Mouse (Mus musculus) limb, embryonic 15.5 days (tissue): Measurements from ENCODE around the gene Atp10b. TPM values are rescaled to one million over a fixed set of nuclear protein-coding genes. Genes with fewer than 3 reads are reported as not detected.

Experiments used
- ATAC-seq: fragments of 200-750 bp; cut with Nextera tagmentation; 2 replicates; pipeline ENCODE4 v1.8.0; 2017; ENCODE audit warnings: low read depth, moderate TSS enrichment; ENCODE audit not compliant: insufficient number of reproducible peaks, low FRiP score, low TSS enrichment
- H3K27ac ChIP-seq: fragments of 300-500 bp; sonication (generic); 2 replicates; pipeline ENCODE4 v1.5.1; 2015; ENCODE audit warnings: moderate library complexity, mild to moderate bottlenecking, inconsistent platforms
- H3K27me3 ChIP-seq: fragments of 300-500 bp; sonication (generic); 2 replicates; pipeline ENCODE4 v1.6.1; 2015; ENCODE audit warnings: inconsistent platforms
- H3K36me3 ChIP-seq: fragments of 300-500 bp; sonication (generic); 2 replicates; pipeline ENCODE4 v1.6.1; 2015; ENCODE audit warnings: inconsistent platforms
- H3K4me1 ChIP-seq: fragments of 300-500 bp; sonication (generic); 2 replicates; pipeline ENCODE4 v1.6.1; 2015; ENCODE audit warnings: inconsistent platforms
- H3K4me2 ChIP-seq: fragments of 300-500 bp; sonication (generic); 2 replicates; pipeline ENCODE4 v1.6.1; 2015; ENCODE audit warnings: mild to moderate bottlenecking, inconsistent platforms
- H3K4me3 ChIP-seq: fragments of 300-500 bp; sonication (generic); 2 replicates; pipeline ENCODE4 v1.5.1; 2015; ENCODE audit warnings: mild to moderate bottlenecking, inconsistent platforms
- H3K9ac ChIP-seq: fragments of 300-500 bp; sonication (generic); 2 replicates; pipeline ENCODE4 v1.6.1; 2015; ENCODE audit warnings: inconsistent platforms
- H3K9me3 ChIP-seq: fragments of 300-500 bp; sonication (generic); 2 replicates; pipeline ENCODE4 v1.6.1; 2016; ENCODE audit warnings: inconsistent platforms
- WGBS: fragments of 180-500 bp; shearing (Covaris S2); methylation state at CpG from one replicate; pipeline ENCODE4 v1.1.7; 2015; 5-methylcytosine and 5-hydroxymethylcytosine counted together
- polyA plus RNA-seq: library from polyadenylated mRNA; unstranded; fragments of >200 nt; fragmentation: Nextera tagmentation; extraction: Ambion mirVana; gene quantifications from 2 replicates; pipeline ENCODE4 v1.2.1, GENCODE M21; 2015

Gene Atp10b
- polyA plus RNA-seq, 1 experiment from 2014 or later: 1.6 TPM

- Histone ChIP-seq H3K27me3 (no peaks in the 10 kb centered on the region), H3K4me3 (no peak overlapping the region), H3K4me1 (no peaks in the 10 kb centered on the region), H3K36me3 (no peaks in the 10 kb centered on the region), H3K27ac (no peak overlapping the region), H3K9ac (no peak overlapping the region), H3K9me3 (no peaks in the 10 kb centered on the region), H3K4me2 (no peak overlapping the region)
- WGBS: 32% methylated on average over 1 of the region's 1 CpGs
- ATAC-seq: no peak
Observed at GRCm38 (mm10) chr11:43213134-43213533, 63.5 kb downstream of the Atp10b start.

DNA sequence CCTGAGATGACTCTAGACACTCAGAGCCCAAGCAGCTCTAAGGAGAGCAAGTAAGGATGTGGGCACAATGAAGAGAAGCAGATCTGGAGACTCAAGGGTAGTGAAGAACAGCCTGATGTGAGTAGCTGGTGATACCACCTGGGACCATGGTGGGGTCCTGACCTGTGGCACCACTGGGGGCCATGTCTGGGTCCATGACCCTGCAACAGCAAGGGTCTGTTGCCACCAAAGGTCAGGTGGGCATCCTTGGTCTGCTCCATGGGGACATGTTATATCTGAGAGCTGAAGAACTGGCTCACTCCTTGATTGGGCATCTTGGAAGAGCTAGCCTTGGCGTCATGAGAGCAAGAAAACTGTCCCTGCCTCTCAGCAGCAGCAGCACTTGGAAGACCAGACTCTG is 64.1 kb downstream of the Atp10b start:
- no peak overlapping the region for H3K4me2 ChIP-seq
- no peaks in the 10 kb centered on the region for H3K27me3 ChIP-seq
- ATAC-seq: no peak
- no peak overlapping the region for H3K9ac ChIP-seq
- no peak overlapping the region for H3K27ac ChIP-seq
- WGBS: 81% methylated on average over 1 of the region's 1 CpGs
- no peaks in the 10 kb centered on the region for H3K36me3 ChIP-seq
- H3K4me3 ChIP-seq: no peak overlapping the region
- H3K4me1 ChIP-seq: no peaks in the 10 kb centered on the region
- H3K9me3 ChIP-seq: no peaks in the 10 kb centered on the region

DNA sequence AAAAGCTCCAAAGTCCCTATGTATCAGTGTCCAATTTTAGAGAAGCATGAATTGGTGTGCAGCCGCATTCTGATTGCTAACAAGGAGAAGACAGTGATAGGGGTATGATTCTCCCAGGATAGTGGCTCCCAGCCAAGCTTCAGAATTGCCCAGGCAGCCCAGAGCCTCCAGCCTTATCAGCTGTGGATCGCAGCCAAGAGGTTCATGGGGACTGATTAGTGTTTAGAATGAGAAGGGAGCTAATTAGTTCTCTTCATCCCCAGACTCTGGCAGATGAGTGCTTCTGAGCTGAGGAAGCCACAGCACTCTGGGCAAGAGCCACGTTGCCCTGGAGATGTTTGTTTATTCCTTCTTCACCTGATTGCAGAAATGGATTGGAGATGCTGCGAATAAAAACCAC is 67.3 kb downstream of the Atp10b start:
- no peak for ATAC-seq

GRCm38 (mm10) chr11:43230231-43230630 is 80.6 kb downstream of the Atp10b start:
- Histone ChIP-seq H3K4me1 (no peaks in the 10 kb centered on the region), H3K9me3 (no peaks in the 10 kb centered on the region), H3K4me2 (no peak overlapping the region), H3K27ac (no peak overlapping the region), H3K36me3 (no peaks in the 10 kb centered on the region), H3K27me3 (no peaks in the 10 kb centered on the region), H3K4me3 (no peak overlapping the region), H3K9ac (no peak overlapping the region)
- 94% methylated on average over 6 of the region's 6 CpGs for WGBS
- no peak for ATAC-seq

More for the DNA sequence above, 67.3 kb downstream of the Atp10b start:
- H3K9ac ChIP-seq: no peak overlapping the region
- H3K4me2 ChIP-seq: no peak overlapping the region
- H3K27me3 ChIP-seq: no peaks in the 10 kb centered on the region
- 49% methylated on average over 4 of the region's 4 CpGs for WGBS
- H3K9me3 ChIP-seq: no peaks in the 10 kb centered on the region
- no peak overlapping the region for H3K27ac ChIP-seq
- no peaks in the 10 kb centered on the region for H3K4me1 ChIP-seq
- no peak overlapping the region for H3K4me3 ChIP-seq
- H3K36me3 ChIP-seq: no peaks in the 10 kb centered on the region

GRCm38 (mm10) chr11:43232073-43232472 is 82.4 kb downstream of the Atp10b start:
- H3K27ac ChIP-seq: no peak overlapping the region
- H3K4me3 ChIP-seq: no peak overlapping the region
- no peak for ATAC-seq
- H3K27me3 ChIP-seq: no peaks in the 10 kb centered on the region
- no peak overlapping the region for H3K9ac ChIP-seq
- no peaks in the 10 kb centered on the region for H3K4me1 ChIP-seq
- H3K36me3 ChIP-seq: no peaks in the 10 kb centered on the region
- H3K9me3 ChIP-seq: no peaks in the 10 kb centered on the region
- 74% methylated on average over 7 of the region's 7 CpGs for WGBS
- no peak overlapping the region for H3K4me2 ChIP-seq

DNA sequence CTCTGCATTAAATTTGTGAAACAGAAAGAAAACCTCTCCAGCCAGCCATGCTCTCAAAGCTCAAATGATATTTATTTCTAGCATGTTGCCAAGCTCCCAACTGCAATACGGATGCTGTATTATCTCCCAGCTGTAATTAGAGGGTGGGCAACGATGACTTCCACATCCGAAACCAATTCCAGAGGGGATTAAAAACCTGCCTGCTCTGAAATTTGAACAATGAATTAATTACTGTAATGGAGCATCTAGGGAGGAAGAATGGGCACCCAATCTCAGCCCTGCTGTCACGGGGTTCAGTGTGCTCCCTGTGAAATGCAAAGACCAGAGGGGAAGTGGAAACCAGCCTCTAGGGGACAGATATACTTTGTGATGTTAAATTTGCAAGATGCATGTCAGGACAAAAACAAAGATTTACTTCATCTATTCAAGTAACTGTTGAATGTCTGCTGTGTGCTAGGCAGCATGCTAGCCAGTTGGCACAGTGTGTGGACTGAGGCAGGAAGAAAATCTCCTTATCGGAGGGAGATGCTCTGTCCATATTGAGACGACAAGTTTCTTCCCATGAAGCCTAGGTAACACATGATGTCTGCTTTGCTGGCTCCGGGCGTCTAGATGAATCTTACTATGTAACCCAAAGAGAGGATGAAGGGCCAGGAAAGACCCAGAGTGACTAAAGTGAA is 86.8 kb downstream of the Atp10b start:
- H3K27me3 ChIP-seq: no peaks in the 10 kb centered on the region
- no peak overlapping the region for H3K4me2 ChIP-seq
- WGBS: 78% methylated on average over 8 of the region's 8 CpGs
- H3K4me1 ChIP-seq: no peaks in the 10 kb centered on the region
- H3K9ac ChIP-seq: no peak overlapping the region
- H3K4me3 ChIP-seq: no peak overlapping the region
- no peak overlapping the region for H3K27ac ChIP-seq
- H3K9me3 ChIP-seq: no peaks in the 10 kb centered on the region
- H3K36me3 ChIP-seq: no peaks in the 10 kb centered on the region
- ATAC-seq: no peak

DNA sequence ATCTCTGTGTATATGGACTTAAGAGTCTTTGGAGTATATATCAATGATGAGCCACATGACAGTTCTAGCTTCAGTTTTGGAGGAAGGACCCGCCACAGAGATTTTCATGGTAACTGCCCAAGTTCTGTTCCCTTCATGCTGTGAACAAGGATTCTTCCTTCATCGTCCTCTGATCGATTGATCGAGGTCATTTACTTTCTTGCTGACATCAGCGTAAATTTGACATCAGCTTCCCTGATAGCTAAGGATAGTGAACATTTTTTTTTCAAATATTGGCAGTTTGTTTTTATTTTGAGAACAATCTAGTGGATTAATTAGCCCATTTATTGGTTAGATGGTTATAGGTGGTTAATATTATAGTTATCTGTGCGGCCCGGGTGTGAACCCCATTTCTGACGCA is 90.1 kb downstream of the Atp10b start:
- Histone ChIP-seq H3K4me3 (no peak overlapping the region), H3K36me3 (no peaks in the 10 kb centered on the region), H3K4me1 (no peaks in the 10 kb centered on the region), H3K9me3 (no peaks in the 10 kb centered on the region), H3K9ac (no peak overlapping the region), H3K27ac (no peak overlapping the region), H3K4me2 (no peak overlapping the region), H3K27me3 (no peaks in the 10 kb centered on the region)
- 96% methylated on average over 8 of the region's 8 CpGs for WGBS
- ATAC-seq: no peak

DNA sequence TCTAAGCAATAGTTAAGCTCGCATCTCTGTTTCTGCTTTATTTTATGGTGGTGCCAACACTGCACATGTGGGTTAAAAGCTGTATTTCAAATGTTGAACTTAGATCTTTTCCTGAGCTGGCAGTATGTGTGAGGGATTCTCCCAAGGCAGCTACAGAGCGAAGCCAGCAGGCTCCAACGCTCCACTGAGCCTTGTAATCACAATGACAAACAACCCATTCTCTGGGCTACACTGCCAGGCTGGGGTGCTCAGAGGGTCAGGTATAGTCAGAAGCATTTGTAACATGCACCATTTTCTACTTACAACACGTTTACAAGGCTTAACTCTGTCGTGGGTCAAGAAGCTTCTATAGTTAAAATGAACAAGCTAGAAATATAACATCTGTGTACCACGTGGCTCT is 103.4 kb downstream of the Atp10b start:
- 30% methylated on average over 6 of the region's 6 CpGs for WGBS
- ATAC-seq: no peak

GRCm38 (mm10) chr11:43255262-43255661 is 105.6 kb downstream of the Atp10b start:
- ATAC-seq: no peak
- Histone ChIP-seq H3K4me3 (no peak overlapping the region), H3K4me1 (0 out of 2 replicates have a peak, but pooled peaks cover 3% of the 10 kb centered on the region), H3K36me3 (no peaks in the 10 kb centered on the region), H3K27me3 (no peaks in the 10 kb centered on the region), H3K4me2 (no peak overlapping the region), H3K9me3 (no peaks in the 10 kb centered on the region), H3K9ac (no peak overlapping the region), H3K27ac (no peak overlapping the region)
- WGBS: 81% methylated on average over 4 of the region's 4 CpGs

More for the DNA sequence above, 103.4 kb downstream of the Atp10b start:
- Histone ChIP-seq H3K9ac (no peak overlapping the region), H3K9me3 (no peaks in the 10 kb centered on the region), H3K27ac (no peak overlapping the region), H3K36me3 (no peaks in the 10 kb centered on the region), H3K27me3 (no peaks in the 10 kb centered on the region), H3K4me3 (no peak overlapping the region), H3K4me2 (no peak overlapping the region), H3K4me1 (0 out of 2 replicates have a peak, but pooled peaks cover 3% of the 10 kb centered on the region)

DNA sequence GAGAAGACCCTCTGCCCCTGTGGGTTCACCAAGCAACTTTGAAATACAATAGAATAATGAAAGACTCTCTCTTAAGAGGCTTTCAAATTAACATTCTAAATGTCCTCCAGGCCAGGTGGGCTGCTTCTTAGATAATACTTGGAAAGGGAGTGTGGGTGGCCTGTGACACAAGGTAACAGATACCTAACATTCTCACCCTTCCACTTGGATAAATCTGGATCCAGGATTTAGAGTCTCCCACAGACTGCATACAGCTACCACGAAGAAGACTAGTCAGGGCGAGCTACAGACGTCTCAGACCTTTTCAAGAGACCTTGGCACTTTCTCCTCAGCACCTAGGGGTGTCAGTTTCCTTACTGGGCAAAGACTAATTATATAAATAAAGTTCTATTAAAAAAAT is 107.6 kb downstream of the Atp10b start:
- no peak for ATAC-seq
- Histone ChIP-seq H3K9ac (no peak overlapping the region), H3K4me3 (no peak overlapping the region), H3K27ac (no peak overlapping the region), H3K4me2 (no peak overlapping the region), H3K27me3 (no peaks in the 10 kb centered on the region), H3K4me1 (0 out of 2 replicates have a peak, but pooled peaks cover 3% of the 10 kb centered on the region), H3K9me3 (no peaks in the 10 kb centered on the region), H3K36me3 (no peaks in the 10 kb centered on the region)
- WGBS: 74% methylated on average over 3 of the region's 3 CpGs

- Histone ChIP-seq H3K27ac (no peak overlapping the region), H3K9ac (no peak overlapping the region), H3K4me2 (no peak overlapping the region), H3K27me3 (no peaks in the 10 kb centered on the region), H3K36me3 (no peaks in the 10 kb centered on the region), H3K4me1 (0 out of 2 replicates have a peak, but pooled peaks cover 3% of the 10 kb centered on the region), H3K9me3 (no peaks in the 10 kb centered on the region), H3K4me3 (no peak overlapping the region)
- WGBS: 61% methylated on average over 7 of the region's 7 CpGs
- no peak for ATAC-seq
Observed at GRCm38 (mm10) chr11:43257781-43258180, 108.1 kb downstream of the Atp10b start.

DNA sequence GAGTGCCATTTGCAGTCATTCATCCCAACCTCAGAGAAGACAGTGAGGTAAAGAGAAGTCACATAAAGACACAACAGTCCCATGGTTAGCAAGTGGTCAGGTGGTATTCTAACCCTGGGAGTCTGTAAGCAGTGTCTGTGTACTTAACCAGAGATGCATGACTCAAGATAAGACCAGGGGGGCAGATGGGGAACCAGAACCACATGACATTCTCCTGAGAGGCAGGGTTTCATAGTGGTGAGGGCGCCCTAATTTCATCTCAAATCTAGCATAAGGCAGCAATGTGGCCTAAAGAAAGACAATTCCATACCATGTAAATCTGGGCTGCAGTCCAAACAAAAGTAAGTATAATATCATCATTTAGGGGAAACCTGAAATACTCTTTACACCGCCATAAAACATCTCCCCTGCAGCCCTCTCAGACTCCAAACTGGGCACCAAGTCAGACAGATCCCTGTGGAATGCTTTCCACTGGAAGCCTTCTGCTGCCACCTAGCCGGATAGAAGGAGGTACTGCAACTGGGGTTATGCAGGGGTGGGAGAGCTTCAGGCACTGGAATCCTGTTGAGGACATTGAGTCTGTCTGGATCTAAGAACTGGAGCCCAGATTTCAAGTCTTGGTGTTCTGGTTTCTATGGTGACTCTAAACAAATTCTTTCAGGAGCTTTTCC is 114.0 kb downstream of the Atp10b start:
- H3K36me3 ChIP-seq: no peaks in the 10 kb centered on the region
- no peaks in the 10 kb centered on the region for H3K9me3 ChIP-seq
- no peak overlapping the region for H3K4me2 ChIP-seq
- H3K4me3 ChIP-seq: no peak overlapping the region
- H3K4me1 ChIP-seq: no peaks in the 10 kb centered on the region
- 30% methylated on average over 3 of the region's 3 CpGs for WGBS
- ATAC-seq: no peak
- no peaks in the 10 kb centered on the region for H3K27me3 ChIP-seq
- H3K27ac ChIP-seq: no peak overlapping the region
- no peak overlapping the region for H3K9ac ChIP-seq
